Comparison of ENCODE assay signal across 8 mouse cellular contexts in the genomic region with DNA sequence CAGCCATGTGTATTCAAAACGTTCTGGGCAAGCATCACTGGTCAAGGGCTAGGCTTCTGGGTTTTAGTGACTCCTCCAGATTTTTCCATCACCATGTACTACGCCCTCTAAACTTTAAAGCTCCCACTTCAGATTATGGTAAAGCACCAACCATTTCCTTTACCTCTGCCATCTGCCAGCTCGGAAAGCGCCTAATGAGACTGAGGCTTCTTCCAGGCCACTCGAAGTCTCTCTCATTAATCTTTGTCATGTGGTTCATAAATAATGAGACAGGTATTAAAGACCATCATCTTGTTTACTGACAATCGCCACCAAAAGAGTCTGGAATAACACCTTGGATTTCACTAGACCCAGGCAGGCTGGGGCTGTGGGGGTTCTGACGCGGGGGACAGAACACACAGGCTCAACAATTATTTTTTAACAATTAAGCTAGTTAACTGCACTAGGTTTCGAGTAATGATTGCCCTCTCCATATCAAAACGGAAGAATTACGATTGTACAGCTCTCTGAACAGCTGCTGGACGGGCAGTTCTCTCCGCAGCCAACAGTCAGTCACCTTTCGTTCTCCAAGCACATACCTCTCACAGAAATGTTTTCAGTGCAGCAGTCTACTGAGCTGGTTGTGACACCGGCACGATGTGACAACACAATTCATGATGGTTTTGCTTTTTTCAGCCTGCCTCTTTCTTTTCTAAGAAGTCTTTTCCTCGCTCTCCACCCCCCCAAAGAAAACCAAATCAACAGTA.
DNase-seq lines count a peak whose midpoint lies in the region; ATAC-seq and TF ChIP-seq lines count a peak whose summit lies in the region.

No protein-coding gene starts in this region.

- TF ChIP-seq POLR2A in bone marrow, adult 2 months (IDR thresholded peaks at IDR 0.05; ENCODE audit: borderline replicate concordance, control insufficient read depth, low read depth, low read length), result no peak

- TF ChIP-seq CTCF in gastrocnemius, adult 2 months (IDR thresholded peaks at IDR 0.05), result no peak
- no peak for TF ChIP-seq CTCF in bone marrow, adult 2 months (IDR thresholded peaks at IDR 0.05; ENCODE audit: control insufficient read depth, insufficient read depth, low read length)

- intact Hi-C loops in gastrocnemius, adult 2 months (cut with DNase I), result loop anchor here (5.0 kb wide), 1 partner anchor 69 kb away; a partner anchor contains a TSS

- H3K4me1 ChIP-seq in bone marrow, adult 2 months (ENCODE audit: control insufficient read depth, insufficient read depth, low read length), result no peaks in the 10 kb centered on the region; the same call in 1 of the 2 replicates
- peaks cover 19% of the 10 kb centered on the region for H3K4me1 ChIP-seq in limb, embryonic 10.5 days
- H3K4me1 ChIP-seq in midbrain, embryonic 16.5 days (ENCODE audit: control insufficient read depth, insufficient read depth, low read length), result peaks cover 9% of the 10 kb centered on the region

- no peaks in the 10 kb centered on the region for H3K27me3 ChIP-seq in limb, embryonic 10.5 days (ENCODE audit: low read depth, poor library complexity, severe bottlenecking)
- no peaks in the 10 kb centered on the region for H3K27me3 ChIP-seq in midbrain, embryonic 16.5 days (ENCODE audit: control insufficient read depth, insufficient read depth, low read depth, low read length)

- no peaks in the 10 kb centered on the region for H3K36me3 ChIP-seq in limb, embryonic 10.5 days
- no peaks in the 10 kb centered on the region for H3K36me3 ChIP-seq in midbrain, embryonic 16.5 days (ENCODE audit: control insufficient read depth, insufficient read depth, low read length)

- 31% methylated on average over 17 of the region's 17 CpGs for WGBS in bone marrow, adult 2 months
- 64% methylated on average over 17 of the region's 17 CpGs for whole genome bisulfite sequencing in limb, embryonic 10.5 days
- 44% methylated on average over 17 of the region's 17 CpGs for WGBS in midbrain, embryonic 16.5 days

- ATAC-seq in granulocyte monocyte progenitor cell, adult 5-6 weeks (replicated peaks; ENCODE audit: poor library complexity, severe bottlenecking), result peak; percentile 49; the same call in 1 of the 2 replicates
- peak; percentile 84 for ATAC-seq in midbrain, embryonic 16.5 days

- H3K9ac ChIP-seq in midbrain, embryonic 16.5 days (ENCODE audit: low read depth, low read length), result peak overlapping the region; percentile 56

- H3K27ac ChIP-seq in gastrocnemius, adult 2 months, result peak overlapping the region; percentile 67
- H3K27ac ChIP-seq in bone marrow, adult 2 months (ENCODE audit: control insufficient read depth, insufficient read depth, low read depth, low read length, poor library complexity), result no peak overlapping the region
- peak overlapping the region; percentile 82 for H3K27ac ChIP-seq in limb, embryonic 10.5 days
- H3K27ac ChIP-seq in midbrain, embryonic 16.5 days (ENCODE audit: low read length), result peak overlapping the region; percentile 80

- peak overlapping the region; percentile 59 for H3K4me2 ChIP-seq in midbrain, embryonic 16.5 days (ENCODE audit: low read length)

- no peaks in the 10 kb centered on the region for H3K9me3 ChIP-seq in limb, embryonic 10.5 days (replicated peaks)
- no peaks in the 10 kb centered on the region for H3K9me3 ChIP-seq in midbrain, embryonic 16.5 days (replicated peaks; ENCODE audit: control insufficient read depth, low read length, poor library complexity, severe bottlenecking)

- DNase-seq in gastrocnemius, adult 2 months, result no peak
- DNase-seq in gastrocnemius, postnatal 10 days, result no peak
- no peak for DNase-seq in limb, embryonic 10.5 days (ENCODE audit: low spot score)
- no peak for DNase-seq in right cerebral cortex, postnatal 25 days
- DNase-seq in ovary, adult 18-20 months (ENCODE audit: low spot score), result no peak

- peak overlapping the region; percentile 71 for H3K4me3 ChIP-seq in gastrocnemius, adult 2 months
- H3K4me3 ChIP-seq in bone marrow, adult 2 months (replicated peaks; ENCODE audit: control insufficient read depth, low read depth, low read length), result peak overlapping the region; percentile 37
- H3K4me3 ChIP-seq in limb, embryonic 10.5 days, result peak overlapping the region; percentile 52
- H3K4me3 ChIP-seq in midbrain, embryonic 16.5 days (ENCODE audit: low read depth, low read length), result peak overlapping the region; percentile 34
